Mouse (Mus musculus): ENCODE data around the gene Osbp. TPM values are rescaled to one million over a fixed set of nuclear protein-coding genes. Genes with fewer than 3 reads are reported as not detected.

The Osbp gene
- polyA plus RNA-seq, 1 experiment, result 23.1 TPM

- Histone ChIP-seq H3K79me2 (ENCODE audit: control insufficient read depth, insufficient read depth) (no peaks in the 10 kb centered on the region), H3K36me3 (ENCODE audit: control insufficient read depth, insufficient read depth) (peaks cover 22% of the 10 kb centered on the region), H3K4me3 (no peak overlapping the region), H3K4me2 (ENCODE audit: low read depth) (no peak overlapping the region), H3K27me3 (ENCODE audit: control insufficient read depth, insufficient read depth, insufficient read length) (no peaks in the 10 kb centered on the region), H3ac (ENCODE audit: control insufficient read depth, insufficient read length) (no peak overlapping the region)
- TF ChIP-seq POLR2AphosphoS2 (IDR thresholded peaks at IDR 0.05; ENCODE audit: insufficient read length, low read depth), result peak; percentile 64
- TF ChIP-seq REST (IDR thresholded peaks at IDR 0.05; ENCODE audit: insufficient read depth, insufficient read length), result no peak
Observed at GRCm38 (mm10) chr19:11995722-11996448, 30.1 kb downstream of the Osbp start.

GRCm38 (mm10) chr19:12001686-12002085 is 35.9 kb downstream of the Osbp start:
- Histone ChIP-seq H3K4me3 (no peak overlapping the region), H3K27me3 (ENCODE audit: control insufficient read depth, insufficient read depth, insufficient read length) (no peaks in the 10 kb centered on the region), H3K36me3 (ENCODE audit: control insufficient read depth, insufficient read depth) (no peaks in the 10 kb centered on the region), H3K4me2 (ENCODE audit: low read depth) (peak overlapping the region; percentile 65), H3ac (ENCODE audit: control insufficient read depth, insufficient read length) (no peak overlapping the region), H3K79me2 (ENCODE audit: control insufficient read depth, insufficient read depth) (no peaks in the 10 kb centered on the region)
- no peak for TF ChIP-seq MYOD1 (IDR thresholded peaks at IDR 0.05; ENCODE audit: control insufficient read depth in 1 of 3, insufficient read length in 2 of 3, low read depth in 2 of 3)
- no peak for TF ChIP-seq TCF12 (IDR thresholded peaks at IDR 0.05; ENCODE audit: insufficient read depth, poor library complexity, severe bottlenecking)
- no peak for TF ChIP-seq USF1 (IDR thresholded peaks at IDR 0.05; ENCODE audit: low read depth)
- TF ChIP-seq CEBPB (IDR thresholded peaks at IDR 0.05; ENCODE audit: insufficient read depth, poor library complexity, severe bottlenecking), result no peak
- no peak for TF ChIP-seq REST (IDR thresholded peaks at IDR 0.05; ENCODE audit: insufficient read depth, insufficient read length)
- TF ChIP-seq SRF (IDR thresholded peaks at IDR 0.05; ENCODE audit: control insufficient read depth, insufficient read length, low read depth), result no peak
- TF ChIP-seq POLR2A (IDR thresholded peaks at IDR 0.05; ENCODE audit: insufficient read length, low read depth), result no peak
- no peak for TF ChIP-seq POLR2AphosphoS2 (IDR thresholded peaks at IDR 0.05; ENCODE audit: insufficient read length, low read depth)
- no peak for TF ChIP-seq MYOG (IDR thresholded peaks at IDR 0.05; ENCODE audit: control insufficient read depth in 1 of 3, insufficient read depth in 1 of 3, insufficient read length in 2 of 3, low read depth in 2 of 3)
- no peak for TF ChIP-seq MAX (IDR thresholded peaks at IDR 0.05; ENCODE audit: low read depth)
- TF ChIP-seq E2F4 (IDR thresholded peaks at IDR 0.05; ENCODE audit: insufficient read depth), result no peak
- no peak for TF ChIP-seq TCF3 (IDR thresholded peaks at IDR 0.05; ENCODE audit: insufficient read length, low read depth)

- peak overlapping the region; percentile 3 for H3K4me3 ChIP-seq
- no peaks in the 10 kb centered on the region for H3K79me2 ChIP-seq (ENCODE audit: control insufficient read depth, insufficient read depth)
- no peak overlapping the region for H3ac ChIP-seq (ENCODE audit: control insufficient read depth, insufficient read length)
- H3K36me3 ChIP-seq (ENCODE audit: control insufficient read depth, insufficient read depth), result no peaks in the 10 kb centered on the region
- peak overlapping the region; percentile 67 for H3K4me2 ChIP-seq (ENCODE audit: low read depth)
- TF ChIP-seq TCF12 (IDR thresholded peaks at IDR 0.05; ENCODE audit: insufficient read depth, poor library complexity, severe bottlenecking) (no peak), SRF (IDR thresholded peaks at IDR 0.05; ENCODE audit: control insufficient read depth, insufficient read length, low read depth) (no peak), REST (IDR thresholded peaks at IDR 0.05; ENCODE audit: insufficient read depth, insufficient read length) (no peak), CEBPB (IDR thresholded peaks at IDR 0.05; ENCODE audit: insufficient read depth, poor library complexity, severe bottlenecking) (no peak), MYOG (IDR thresholded peaks at IDR 0.05; ENCODE audit: control insufficient read depth in 1 of 3, insufficient read depth in 1 of 3, insufficient read length in 2 of 3, low read depth in 2 of 3) (no peak), E2F4 (IDR thresholded peaks at IDR 0.05; ENCODE audit: insufficient read depth) (no peak), MAX (IDR thresholded peaks at IDR 0.05; ENCODE audit: low read depth) (no peak), POLR2AphosphoS2 (IDR thresholded peaks at IDR 0.05; ENCODE audit: insufficient read length, low read depth) (no peak), USF1 (IDR thresholded peaks at IDR 0.05; ENCODE audit: low read depth) (no peak), TCF3 (IDR thresholded peaks at IDR 0.05; ENCODE audit: insufficient read length, low read depth) (no peak), POLR2A (IDR thresholded peaks at IDR 0.05; ENCODE audit: insufficient read length, low read depth) (no peak), MYOD1 (IDR thresholded peaks at IDR 0.05; ENCODE audit: control insufficient read depth in 1 of 3, insufficient read length in 2 of 3, low read depth in 2 of 3) (no peak)
- no peaks in the 10 kb centered on the region for H3K27me3 ChIP-seq (ENCODE audit: control insufficient read depth, insufficient read depth, insufficient read length)
Observed at GRCm38 (mm10) chr19:12002125-12002524, 36.4 kb downstream of the Osbp start.

GRCm38 (mm10) chr19:12002791-12003190 is 37.0 kb downstream of the Osbp start:
- Histone ChIP-seq H3K4me2 (ENCODE audit: low read depth) (peak overlapping the region; percentile 67), H3ac (ENCODE audit: control insufficient read depth, insufficient read length) (no peak overlapping the region), H3K4me3 (peak overlapping the region; percentile 3), H3K79me2 (ENCODE audit: control insufficient read depth, insufficient read depth) (no peaks in the 10 kb centered on the region), H3K36me3 (ENCODE audit: control insufficient read depth, insufficient read depth) (no peaks in the 10 kb centered on the region), H3K27me3 (ENCODE audit: control insufficient read depth, insufficient read depth, insufficient read length) (no peaks in the 10 kb centered on the region)
- TF ChIP-seq TCF12 (IDR thresholded peaks at IDR 0.05; ENCODE audit: insufficient read depth, poor library complexity, severe bottlenecking) (no peak), MAX (IDR thresholded peaks at IDR 0.05; ENCODE audit: low read depth) (no peak), MYOD1 (IDR thresholded peaks at IDR 0.05; ENCODE audit: control insufficient read depth in 1 of 3, insufficient read length in 2 of 3, low read depth in 2 of 3) (no peak)

- no peak overlapping the region for H3ac ChIP-seq (ENCODE audit: control insufficient read depth, insufficient read length)
- no peaks in the 10 kb centered on the region for H3K36me3 ChIP-seq (ENCODE audit: control insufficient read depth, insufficient read depth)
Observed at GRCm38 (mm10) chr19:12003568-12003967, 37.8 kb downstream of the Osbp start.

More at GRCm38 (mm10) chr19:12003568-12003967, 37.8 kb downstream of the Osbp start:
- TF ChIP-seq MYOD1 (IDR thresholded peaks at IDR 0.05; ENCODE audit: control insufficient read depth in 1 of 3, insufficient read length in 2 of 3, low read depth in 2 of 3) (no peak), USF1 (IDR thresholded peaks at IDR 0.05; ENCODE audit: low read depth) (no peak), MYOG (IDR thresholded peaks at IDR 0.05; ENCODE audit: control insufficient read depth in 1 of 3, insufficient read depth in 1 of 3, insufficient read length in 2 of 3, low read depth in 2 of 3) (no peak), CEBPB (IDR thresholded peaks at IDR 0.05; ENCODE audit: insufficient read depth, poor library complexity, severe bottlenecking) (no peak), REST (IDR thresholded peaks at IDR 0.05; ENCODE audit: insufficient read depth, insufficient read length) (no peak), SRF (IDR thresholded peaks at IDR 0.05; ENCODE audit: control insufficient read depth, insufficient read length, low read depth) (no peak), E2F4 (IDR thresholded peaks at IDR 0.05; ENCODE audit: insufficient read depth) (no peak), POLR2AphosphoS2 (IDR thresholded peaks at IDR 0.05; ENCODE audit: insufficient read length, low read depth) (no peak), MAX (IDR thresholded peaks at IDR 0.05; ENCODE audit: low read depth) (no peak), TCF12 (IDR thresholded peaks at IDR 0.05; ENCODE audit: insufficient read depth, poor library complexity, severe bottlenecking) (no peak), POLR2A (IDR thresholded peaks at IDR 0.05; ENCODE audit: insufficient read length, low read depth) (no peak), TCF3 (IDR thresholded peaks at IDR 0.05; ENCODE audit: insufficient read length, low read depth) (no peak)
- H3K4me2 ChIP-seq (ENCODE audit: low read depth), result peak overlapping the region; percentile 67
- H3K79me2 ChIP-seq (ENCODE audit: control insufficient read depth, insufficient read depth), result no peaks in the 10 kb centered on the region
- H3K27me3 ChIP-seq (ENCODE audit: control insufficient read depth, insufficient read depth, insufficient read length), result no peaks in the 10 kb centered on the region
- peak overlapping the region; percentile 3 for H3K4me3 ChIP-seq
